Mouse (Mus musculus) neural tube, embryonic 12.5 days (tissue): Measurements from ENCODE around the gene Ints12. TPM values are rescaled to one million over a fixed set of nuclear protein-coding genes. Genes with fewer than 3 reads are reported as not detected.

Experiments
- ATAC-seq: fragments of 200-750 bp; cut with Nextera tagmentation; 2 replicates; pipeline ENCODE4 v1.8.0; 2017; ENCODE audit warnings: low read depth, mild to moderate bottlenecking, moderate TSS enrichment, moderate library complexity; ENCODE audit not compliant: low FRiP score
- H3K27ac ChIP-seq: fragments of 300-500 bp; sonication (generic); 2 replicates; pipeline ENCODE4 v1.5.1; 2016
- H3K27me3 ChIP-seq: fragments of 300-500 bp; sonication (generic); replicated peaks from 2 replicates; pipeline ENCODE4 v1.6.1; 2016; ENCODE audit warnings: mild to moderate bottlenecking
- H3K36me3 ChIP-seq: fragments of 300-500 bp; sonication (generic); 2 replicates; pipeline ENCODE4 v1.6.1; 2016; ENCODE audit warnings: mild to moderate bottlenecking
- H3K4me1 ChIP-seq: fragments of 300-500 bp; sonication (generic); 2 replicates; pipeline ENCODE4 v1.6.1; 2016
- H3K4me2 ChIP-seq: fragments of 300-500 bp; sonication (generic); replicated peaks from 2 replicates; pipeline ENCODE4 v1.6.1; 2016; ENCODE audit warnings: mild to moderate bottlenecking
- H3K4me3 ChIP-seq: fragments of 300-500 bp; sonication (generic); 2 replicates; pipeline ENCODE4 v1.5.1; 2016
- H3K9ac ChIP-seq: fragments of 300-500 bp; sonication (generic); 2 replicates; pipeline ENCODE4 v1.6.1; 2016; ENCODE audit warnings: mild to moderate bottlenecking
- H3K9me3 ChIP-seq: fragments of 300-500 bp; sonication (generic); 2 replicates; pipeline ENCODE4 v1.6.1; 2016; ENCODE audit warnings: mild to moderate bottlenecking
- WGBS: fragments of 180-500 bp; shearing (Covaris S2); methylation state at CpG from one replicate; pipeline ENCODE4 v1.1.7; 2016; 5-methylcytosine and 5-hydroxymethylcytosine counted together
- polyA plus RNA-seq: library from polyadenylated mRNA; unstranded; fragments of >200 nt; fragmentation: Nextera tagmentation; extraction: Ambion mirVana; gene quantifications from 2 replicates; pipeline ENCODE4 v1.2.1, GENCODE M21; 2016

Ints12 gene
- polyA plus RNA-seq, 1 experiment from 2014 or later: 23.5 TPM

DNA sequence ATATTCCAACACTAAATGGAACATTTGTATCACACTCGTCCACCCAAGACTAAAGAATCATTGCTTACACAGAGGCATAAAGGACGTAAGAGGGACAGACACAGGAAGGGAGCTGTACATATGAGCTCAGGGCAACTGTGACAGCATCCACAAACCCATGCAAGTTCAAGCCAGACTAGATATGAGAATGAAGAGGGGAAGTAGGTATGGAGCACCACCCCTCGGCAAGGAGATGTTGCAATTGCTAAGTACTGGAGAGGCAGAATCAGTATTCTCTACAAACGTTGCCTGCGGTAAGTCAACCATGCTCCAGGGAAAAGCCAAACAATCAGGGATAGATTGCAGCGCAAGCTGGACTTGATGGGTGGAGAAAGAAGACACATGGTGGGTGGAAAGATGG is 62.0 kb downstream of the Ints12 start:
- Histone ChIP-seq H3K27ac (no peak overlapping the region), H3K4me1 (no peaks in the 10 kb centered on the region), H3K4me2 (no peak overlapping the region), H3K9me3 (no peaks in the 10 kb centered on the region), H3K36me3 (no peaks in the 10 kb centered on the region), H3K27me3 (no peaks in the 10 kb centered on the region), H3K4me3 (no peak overlapping the region), H3K9ac (no peak overlapping the region)
- no peak for ATAC-seq
- WGBS: 84% methylated on average over 6 of the region's 6 CpGs

DNA sequence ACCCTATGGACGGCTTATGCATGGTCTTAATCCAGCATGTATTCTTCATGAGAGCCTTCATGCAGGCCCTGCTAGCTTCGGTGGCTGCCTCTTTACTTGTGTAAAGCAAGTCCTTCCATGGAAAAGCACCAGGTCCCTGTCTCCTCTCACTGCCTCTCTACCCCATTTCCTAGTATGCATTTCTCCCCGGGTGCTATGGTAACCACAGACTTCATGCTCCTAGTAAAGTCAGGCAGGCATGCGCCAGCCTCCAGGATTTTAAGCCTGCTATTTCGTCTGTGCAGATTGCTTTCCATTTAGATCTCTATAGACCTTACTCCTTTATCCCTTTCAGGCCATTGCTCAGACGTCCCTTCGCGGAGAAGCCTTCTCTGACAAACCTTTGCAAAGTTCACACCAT is 63.0 kb downstream of the Ints12 start:
- Histone ChIP-seq H3K36me3 (no peaks in the 10 kb centered on the region), H3K4me2 (no peak overlapping the region), H3K27ac (no peak overlapping the region), H3K27me3 (no peaks in the 10 kb centered on the region), H3K4me1 (no peaks in the 10 kb centered on the region), H3K4me3 (no peak overlapping the region), H3K9ac (no peak overlapping the region), H3K9me3 (no peaks in the 10 kb centered on the region)
- peak; percentile 58; the same call in 1 of the 2 replicates for ATAC-seq
- 73% methylated on average over 8 of the region's 8 CpGs for WGBS

DNA sequence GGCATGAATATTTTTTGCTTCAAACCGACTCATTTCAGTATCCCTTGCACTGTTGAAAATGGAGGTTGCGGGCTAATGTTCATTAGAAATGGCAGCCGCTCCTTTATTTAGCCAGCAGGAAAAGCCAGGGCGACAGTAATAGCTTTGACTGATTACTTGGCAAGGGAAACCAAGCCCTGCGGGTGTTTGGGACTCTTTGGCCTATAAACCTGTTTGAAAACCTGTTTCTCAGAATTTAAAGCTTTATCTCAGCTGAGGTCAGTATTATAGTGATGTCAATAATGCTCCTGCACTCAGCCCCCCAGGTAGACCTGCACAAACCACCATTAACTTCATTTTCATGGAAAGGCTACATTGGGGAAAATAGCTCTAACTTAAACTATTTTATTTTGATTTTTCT is 66.6 kb downstream of the Ints12 start:
- Histone ChIP-seq H3K4me1 (no peaks in the 10 kb centered on the region), H3K27me3 (no peaks in the 10 kb centered on the region), H3K4me3 (no peak overlapping the region), H3K4me2 (no peak overlapping the region), H3K27ac (no peak overlapping the region), H3K9me3 (no peaks in the 10 kb centered on the region), H3K36me3 (no peaks in the 10 kb centered on the region), H3K9ac (no peak overlapping the region)
- WGBS: 74% methylated on average over 5 of the region's 5 CpGs
- ATAC-seq: no peak

Other genes with a start within 250 kb of the Ints12 start
- 5.8 and 6.5 TPM in 2 replicates for gene Npnt, start 141.5 kb upstream of the Ints12 start, polyA plus RNA-seq
- 4.9 and 7.4 TPM in 2 replicates for gene Gstcd, start 193 bp downstream of the Ints12 start, polyA plus RNA-seq
- gene Arhgef38, start 143.1 kb downstream of the Ints12 start, polyA plus RNA-seq: not detected in 2 replicates
- gene Ppa2, start 218.3 kb downstream of the Ints12 start, polyA plus RNA-seq: 78.2 and 79.1 TPM in 2 replicates